Mouse (Mus musculus) C2C12 (cell line): ENCODE data around the gene Arhgap21.

ENCODE experiments used
- CTCF ChIP-seq: IDR thresholded peaks from one replicate; pipeline ENCODE4 v1.5.1; 2011; ENCODE audit not compliant: control insufficient read depth, insufficient read depth, insufficient read length
- MAX ChIP-seq: IDR thresholded peaks from one replicate; pipeline ENCODE4 v1.6.1; 2011; ENCODE audit warnings: mild to moderate bottlenecking, control low read depth
- USF1 ChIP-seq: IDR thresholded peaks from one replicate; pipeline ENCODE4 v1.6.1; 2011; ENCODE audit warnings: low read depth, mild to moderate bottlenecking, control low read depth, moderate library complexity

- TF ChIP-seq USF1 = no peak
- no peak for TF ChIP-seq CTCF
- TF ChIP-seq MAX = no peak
These were observed 41.5 kb upstream of the Arhgap21 start for GRCm38 (mm10) chr2:21010219-21010618.
